Mouse (Mus musculus): ENCODE measurements around the gene Tulp4.

DNA sequence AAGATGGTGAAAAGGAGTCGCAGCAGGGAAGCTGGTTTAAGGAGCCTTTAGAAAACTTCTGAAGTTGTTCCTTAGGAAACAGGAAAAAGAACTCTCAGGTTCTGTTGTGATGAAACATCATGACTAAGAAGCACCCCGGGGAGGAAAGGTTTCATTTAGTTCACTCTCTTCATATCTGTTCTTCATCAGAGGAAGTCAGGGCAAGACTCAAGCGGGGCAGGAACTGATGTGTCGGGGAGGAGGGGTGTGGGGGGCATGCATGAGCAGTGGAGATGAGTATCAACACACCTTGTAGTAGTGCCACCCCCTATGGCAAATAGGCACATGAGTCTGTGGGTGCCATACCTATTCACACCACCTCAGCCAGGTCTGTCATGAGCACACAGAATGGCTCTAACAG lies 47.3 kb downstream of the Tulp4 start:
- TF ChIP-seq CTCF (IDR thresholded peaks at IDR 0.05; ENCODE audit: extremely low read depth, insufficient read depth, low read length): no peak
- no peak for TF ChIP-seq POLR2A (IDR thresholded peaks at IDR 0.05; ENCODE audit: extremely low read depth, insufficient read depth, low read length)
